Mouse (Mus musculus): Measurements from ENCODE around the gene Clic4. TPM values are rescaled to one million over a fixed set of nuclear protein-coding genes. Genes with fewer than 3 reads are reported as not detected.

Clic4 gene
- 11.8 and 20.2 TPM in 2 replicates for polyA plus RNA-seq (2012; rRNA removed; ENCODE audit: low replicate concordance)

DNA sequence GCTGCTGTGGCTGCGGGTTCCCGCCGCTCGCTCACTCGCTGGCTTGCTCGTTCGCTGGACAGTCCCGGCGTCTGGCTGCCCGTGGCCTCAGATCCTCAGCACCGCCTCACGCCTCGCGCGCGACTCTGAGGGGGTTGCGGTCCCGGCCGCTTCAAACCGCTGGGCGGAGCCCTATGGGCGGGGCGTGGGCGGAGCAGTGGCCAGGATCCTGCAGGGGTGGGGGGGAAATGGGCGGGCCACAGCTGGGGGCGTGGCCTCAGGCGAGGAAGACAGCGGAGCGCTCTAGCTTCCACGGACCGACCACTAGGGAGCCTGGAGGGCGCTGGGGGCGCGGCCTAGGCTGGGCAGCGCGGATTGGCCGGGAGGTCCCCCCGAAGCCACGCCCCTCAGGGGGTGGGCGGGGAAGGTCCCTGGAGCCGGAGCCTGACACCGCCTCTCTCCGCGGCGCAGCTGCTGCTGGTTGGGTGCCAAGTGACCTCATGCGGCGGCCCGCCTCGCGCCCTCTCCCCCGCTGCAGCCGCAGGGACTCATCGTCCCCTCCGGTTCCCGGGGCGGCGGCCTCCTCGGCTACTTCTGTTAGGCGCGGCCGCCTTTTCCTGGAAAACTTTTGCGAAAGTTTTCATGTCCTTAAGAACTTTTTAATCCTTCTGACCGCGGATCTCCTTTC lies at the start of gene Clic4:
Gene Clic4 (minus strand): TSS at position 175 of the 667 bp plus-strand sequence.

Other genes with a start within 250 kb of the Clic4 start
- gene Runx3, start 152.2 kb downstream of the Clic4 start, polyA plus RNA-seq (2012; rRNA removed; ENCODE audit: low replicate concordance): 3.1 and 4.3 TPM in 2 replicates
- gene Srrm1, start 80.5 kb upstream of the Clic4 start, polyA plus RNA-seq (2012; rRNA removed; ENCODE audit: low replicate concordance): 7.6 and 15.4 TPM in 2 replicates
- 0.19 and 17.1 TPM in 2 replicates for gene Ncmap, start 125.4 kb upstream of the Clic4 start, polyA plus RNA-seq (2012; rRNA removed; ENCODE audit: low replicate concordance)
- 5.2 and 8.4 TPM in 2 replicates for gene Rcan3, start 161.0 kb upstream of the Clic4 start, polyA plus RNA-seq (2012; rRNA removed; ENCODE audit: low replicate concordance)
- gene Stpg1, start 222.0 kb upstream of the Clic4 start, polyA plus RNA-seq (2012; rRNA removed; ENCODE audit: low replicate concordance): not detected in 2 replicates
- gene Nipal3, start 222.2 kb upstream of the Clic4 start, polyA plus RNA-seq (2012; rRNA removed; ENCODE audit: low replicate concordance): 15.7 and 24.7 TPM in 2 replicates